Mouse (Mus musculus) gastrocnemius, postnatal 25 days (tissue): ENCODE measurements around the gene Olfr1282. TPM values are rescaled to one million over a fixed set of nuclear protein-coding genes. Genes with fewer than 3 reads are reported as not detected.
"Not testable (repeated sequence)": the region's sequence is repeated elsewhere in the genome, so short reads cannot be mapped to it uniquely, and the experiment has no call there.

ENCODE experiments used
- DNase-seq: peaks from one replicate; pipeline ENCODE4 v3.0.0; 2022
- long read RNA-seq, 2 experiments: library from polyadenylated mRNA; stranded (forward); transcript quantifications; one replicate each; pipeline ENCODE4 v2.0.0; 2021
- total RNA-seq, 2 experiments: library from RNA; stranded (reverse); gene quantifications; 1 replicate in 1 of 2; 2 replicates in 1 of 2; pipeline ENCODE4 v1.2.3; 2021

Gene Olfr1282
- not detected for total RNA-seq
- long read RNA-seq, experiment 1 = 0 reads
- long read RNA-seq, experiment 2 = 0 reads

GRCm38 (mm10) chr2:111335976-111336375 is at the start of gene Olfr1282:
TSS of gene Olfr1282 (minus strand) at chr2:111336076.
- no peak for DNase-seq

GRCm38 (mm10) chr2:111375222-111375621 is 39.3 kb upstream of the Olfr1282 start, which contains the start of gene Olfr1284:
TSS of gene Olfr1284 (plus strand) at chr2:111375522.
- DNase-seq = no peak

- DNase-seq = no peak
Measured at GRCm38 (mm10) chr2:111366490-111366889, 30.6 kb upstream of the Olfr1282 start, which contains the start of gene Olfr1283. TSS of gene Olfr1283 (plus strand) at chr2:111366790.

GRCm38 (mm10) chr2:111333721-111334120 is 2.2 kb downstream of the Olfr1282 start:
- DNase-seq = not testable (repeated sequence)

- no peak for DNase-seq
Measured at GRCm38 (mm10) chr2:111326220-111326619, 9.7 kb downstream of the Olfr1282 start, which contains the start of gene Olfr1281. TSS of gene Olfr1281 (plus strand) at chr2:111326520.

- DNase-seq = no peak
Measured at GRCm38 (mm10) chr2:111313717-111314116, 22.2 kb downstream of the Olfr1282 start, which contains the start of gene Olfr1280. TSS of gene Olfr1280 (plus strand) at chr2:111314017.

- DNase-seq = no peak
Measured at GRCm38 (mm10) chr2:111300374-111300773, 35.5 kb downstream of the Olfr1282 start, which contains the start of gene Olfr1279. TSS of gene Olfr1279 (plus strand) at chr2:111300635.

GRCm38 (mm10) chr2:111298541-111298940 is 37.3 kb downstream of the Olfr1282 start:
- no peak for DNase-seq

- DNase-seq = no peak
Measured at GRCm38 (mm10) chr2:111289836-111290235, 46.0 kb downstream of the Olfr1282 start, which contains the start of gene Olfr1278. TSS of gene Olfr1278 (plus strand) at chr2:111290136.

Other genes with a start within 250 kb of the Olfr1282 start
- not detected for gene Gm13941, start 230.1 kb downstream of the Olfr1282 start, total RNA-seq
- not detected for gene Gm15130, start 183.1 kb downstream of the Olfr1282 start, total RNA-seq
- gene 4930430A15Rik, start 106.5 kb downstream of the Olfr1282 start, total RNA-seq = not detected
- not detected for gene Olfr1275, start 100.8 kb downstream of the Olfr1282 start, total RNA-seq
- gene Olfr1276, start 81.6 kb downstream of the Olfr1282 start, total RNA-seq = not detected
- not detected for gene Olfr1277, start 62.0 kb downstream of the Olfr1282 start, total RNA-seq
- not detected for gene Olfr1278, start 45.9 kb downstream of the Olfr1282 start, total RNA-seq
- not detected for gene Olfr1279, start 35.4 kb downstream of the Olfr1282 start, total RNA-seq
- gene Olfr1280, start 22.1 kb downstream of the Olfr1282 start, total RNA-seq = not detected
- gene Olfr1281, start 9.6 kb downstream of the Olfr1282 start, total RNA-seq = not detected
- gene Olfr1283, start 30.7 kb upstream of the Olfr1282 start, total RNA-seq = not detected
- not detected for gene Olfr1284, start 39.4 kb upstream of the Olfr1282 start, total RNA-seq
- gene Olfr1286, start 87.0 kb upstream of the Olfr1282 start, total RNA-seq = not detected
- not detected for gene Olfr1287, start 113.1 kb upstream of the Olfr1282 start, total RNA-seq
- gene Olfr1288, start 138.0 kb upstream of the Olfr1282 start, total RNA-seq = not detected
- not detected for gene Olfr1289, start 144.7 kb upstream of the Olfr1282 start, total RNA-seq
- not detected for gene Olfr1290, start 157.8 kb upstream of the Olfr1282 start, total RNA-seq
- not detected for gene Olfr1291-ps1, start 161.1 kb upstream of the Olfr1282 start, total RNA-seq
- gene Olfr1293-ps, start 189.1 kb upstream of the Olfr1282 start, total RNA-seq = not detected
- gene Olfr1294, start 204.2 kb upstream of the Olfr1282 start, total RNA-seq = not detected
- not detected for gene Olfr1295, start 233.6 kb upstream of the Olfr1282 start, total RNA-seq